Mouse (Mus musculus) thymus, postnatal 14 days (tissue): ENCODE measurements around the gene Arl4a.

Source experiments
- DNase-seq: peaks from one replicate; pipeline ENCODE4 v3.0.0; 2021

The Arl4a gene

GRCm38 (mm10) chr12:40037876-40038463 lies at the start of gene Arl4a:
Gene Arl4a, minus strand, starts transcription at chr12:40038025.
- DNase-seq, result peak; percentile 96

- DNase-seq, result no peak
These were observed 48.0 kb upstream of the Arl4a start for GRCm38 (mm10) chr12:40085731-40086322.

GRCm38 (mm10) chr12:40082453-40083238 lies 44.8 kb upstream of the Arl4a start:
- DNase-seq, result no peak

- no peak for DNase-seq
These were observed 44.2 kb upstream of the Arl4a start for GRCm38 (mm10) chr12:40082048-40082447.

- DNase-seq, result no peak
These were observed 35.8 kb upstream of the Arl4a start for GRCm38 (mm10) chr12:40073660-40074059.

GRCm38 (mm10) chr12:40047024-40047423 lies 9.2 kb upstream of the Arl4a start:
- no peak for DNase-seq

- no peak for DNase-seq
These were observed 6.2 kb upstream of the Arl4a start for GRCm38 (mm10) chr12:40043816-40044585.

GRCm38 (mm10) chr12:40040067-40040466 lies 2.2 kb upstream of the Arl4a start:
- DNase-seq, result peak; percentile 57

GRCm38 (mm10) chr12:40037226-40037813 lies 505 bp downstream of the Arl4a start:
- DNase-seq, result peak; percentile 99

GRCm38 (mm10) chr12:40036666-40037065 lies 1.2 kb downstream of the Arl4a start:
- DNase-seq, result peak; percentile 31

- no peak for DNase-seq
These were observed 2.3 kb downstream of the Arl4a start for GRCm38 (mm10) chr12:40035506-40035905.

GRCm38 (mm10) chr12:40029201-40029600 lies 8.6 kb downstream of the Arl4a start:
- no peak for DNase-seq

- DNase-seq, result no peak
These were observed 10.0 kb downstream of the Arl4a start for GRCm38 (mm10) chr12:40027846-40028245.

GRCm38 (mm10) chr12:40027444-40027843 lies 10.4 kb downstream of the Arl4a start:
- DNase-seq, result no peak

- no peak for DNase-seq
These were observed 13.9 kb downstream of the Arl4a start for GRCm38 (mm10) chr12:40023918-40024317.

GRCm38 (mm10) chr12:40023014-40023642 lies 14.7 kb downstream of the Arl4a start:
- no peak for DNase-seq

- DNase-seq, result no peak
These were observed 15.5 kb downstream of the Arl4a start for GRCm38 (mm10) chr12:40022344-40022743.

GRCm38 (mm10) chr12:40017955-40018505 lies 19.8 kb downstream of the Arl4a start:
- no peak for DNase-seq

GRCm38 (mm10) chr12:40016648-40017460 lies 21.0 kb downstream of the Arl4a start:
- DNase-seq, result peak; percentile 57

GRCm38 (mm10) chr12:40016068-40016467 lies 21.8 kb downstream of the Arl4a start:
- DNase-seq, result no peak

GRCm38 (mm10) chr12:40009866-40010265 lies 28.0 kb downstream of the Arl4a start:
- DNase-seq, result no peak
